ENCODE assay signal across 8 mouse cellular contexts in genomic region chr19:41933179-41934086, GRCm38 (mm10). TPM values are rescaled to one million over a fixed set of nuclear protein-coding genes. Genes with fewer than 3 reads are reported as not detected.
DNase-seq lines count a peak whose midpoint lies in the region; ATAC-seq and TF ChIP-seq lines count a peak whose summit lies in the region.

TSS of gene Exosc1 (minus strand) at chr19:41933423.
TSS of gene Zdhhc16 (plus strand) at chr19:41933480.

- H3K9me3 ChIP-seq in embryonic facial prominence, embryonic 13.5 days, result no peaks in the 10 kb centered on the region
- H3K9me3 ChIP-seq in limb, embryonic 12.5 days, result no peaks in the 10 kb centered on the region
- no peaks in the 10 kb centered on the region for H3K9me3 ChIP-seq in midbrain, embryonic 15.5 days

- H3K4me2 ChIP-seq in embryonic facial prominence, embryonic 13.5 days, result peak within 1 kb of the TSS; percentile 93
- peak within 1 kb of the TSS; percentile 76 for H3K4me2 ChIP-seq in limb, embryonic 12.5 days
- H3K4me2 ChIP-seq in midbrain, embryonic 15.5 days, result peak within 1 kb of the TSS; percentile 97

- H3K27ac ChIP-seq in embryonic facial prominence, embryonic 13.5 days, result peak within 1 kb of the TSS; percentile 62
- peak within 1 kb of the TSS; percentile 65 for H3K27ac ChIP-seq in kidney, adult 2 months (ENCODE audit: insufficient read depth, low read depth, low read length)
- H3K27ac ChIP-seq in limb, embryonic 12.5 days, result peak within 1 kb of the TSS; percentile 50; the same call in 1 of the 2 replicates
- H3K27ac ChIP-seq in midbrain, embryonic 15.5 days, result peak within 1 kb of the TSS; percentile 79
- peak within 1 kb of the TSS; percentile 78 for H3K27ac ChIP-seq in spleen, adult 2 months (ENCODE audit: insufficient read depth, low read length)

- H3K36me3 ChIP-seq in embryonic facial prominence, embryonic 13.5 days, result peaks cover 41% of the 10 kb centered on the region
- H3K36me3 ChIP-seq in kidney, adult 2 months (ENCODE audit: control insufficient read depth, insufficient read depth, low read length), result no peaks in the 10 kb centered on the region
- peaks cover 43% of the 10 kb centered on the region for H3K36me3 ChIP-seq in limb, embryonic 12.5 days
- peaks cover 6% of the 10 kb centered on the region; the same call in 1 of the 2 replicates for H3K36me3 ChIP-seq in midbrain, embryonic 15.5 days (replicated peaks)
- peaks cover 6% of the 10 kb centered on the region; the same call in 1 of the 2 replicates for H3K36me3 ChIP-seq in spleen, adult 2 months (ENCODE audit: control insufficient read depth, insufficient read depth, low read length)

- no peak for TF ChIP-seq CTCF in kidney, adult 2 months (conservative IDR thresholded peaks at IDR 0.05; ENCODE audit: insufficient read depth, insufficient read length, low read depth, low read length)
- TF ChIP-seq CTCF in spleen, adult 2 months (IDR thresholded peaks at IDR 0.05; ENCODE audit: extremely low read depth, insufficient read depth, insufficient read length, insufficient replicate concordance), result no peak

- H3K4me3 ChIP-seq in embryonic facial prominence, embryonic 13.5 days, result peak within 1 kb of the TSS; percentile 98
- H3K4me3 ChIP-seq in kidney, adult 2 months (ENCODE audit: insufficient read depth, low read depth, low read length), result peak within 1 kb of the TSS; percentile 96
- peak within 1 kb of the TSS; percentile 92 for H3K4me3 ChIP-seq in limb, embryonic 12.5 days (replicated peaks)
- H3K4me3 ChIP-seq in midbrain, embryonic 15.5 days, result peak within 1 kb of the TSS; percentile 85
- peak within 1 kb of the TSS; percentile 87 for H3K4me3 ChIP-seq in spleen, adult 2 months (ENCODE audit: extremely low read depth, insufficient read depth, insufficient read length)

- DNase-seq in 3134 (ENCODE audit: extremely low read depth, insufficient read length, low spot score), result peak; percentile 94
- peak; percentile 99 for DNase-seq in adrenal gland, postnatal 36 days
- peak; percentile 99 for DNase-seq in heart, adult 18-20 months
- peak; percentile 99 for DNase-seq in kidney, adult 2 months
- peak; percentile 95 to 99 for DNase-seq in spleen, adult 2 months (ENCODE audit: low read depth in 1 of 2, low spot score in 2 of 2)

- TF ChIP-seq POLR2A in kidney, adult 2 months (IDR thresholded peaks at IDR 0.05; ENCODE audit: low read depth, low read length), result no peak
- peak; percentile 74; the same call in 1 of the 2 replicates for TF ChIP-seq POLR2A in spleen, adult 2 months (IDR thresholded peaks at IDR 0.05; ENCODE audit: low read depth, low read length)

- peaks cover 18% of the 10 kb centered on the region for H3K4me1 ChIP-seq in embryonic facial prominence, embryonic 13.5 days
- peaks cover 7% of the 10 kb centered on the region; the same call in 1 of the 2 replicates for H3K4me1 ChIP-seq in kidney, adult 2 months (ENCODE audit: control insufficient read depth, insufficient read depth, low read length)
- peaks cover 19% of the 10 kb centered on the region for H3K4me1 ChIP-seq in limb, embryonic 12.5 days (replicated peaks)
- peaks cover 29% of the 10 kb centered on the region for H3K4me1 ChIP-seq in midbrain, embryonic 15.5 days
- H3K4me1 ChIP-seq in spleen, adult 2 months (ENCODE audit: control insufficient read depth, insufficient read depth, insufficient read length), result peaks cover 3% of the 10 kb centered on the region; the same call in 1 of the 2 replicates

- ATAC-seq in embryonic facial prominence, embryonic 13.5 days (ENCODE audit: insufficient number of reproducible peaks, insufficient read depth, low FRiP score, low TSS enrichment, low read depth), result peak; percentile 99
- peak; percentile 100 for ATAC-seq in limb, embryonic 12.5 days (ENCODE audit: insufficient number of reproducible peaks, insufficient read depth, low FRiP score, low TSS enrichment, low read depth)
- ATAC-seq in midbrain, embryonic 15.5 days (replicated peaks), result peak; percentile 100

- 1% methylated on average over 47 of the region's 47 CpGs for WGBS in embryonic facial prominence, embryonic 13.5 days
- WGBS in kidney, adult 2 months, result 0% methylated on average over 47 of the region's 47 CpGs
- under 1% methylated on average over 47 of the region's 47 CpGs for WGBS in limb, embryonic 12.5 days
- WGBS in midbrain, embryonic 15.5 days, result under 1% methylated on average over 47 of the region's 47 CpGs
- WGBS in spleen, adult 2 months, result under 1% methylated on average over 47 of the region's 47 CpGs

- no peaks in the 10 kb centered on the region for H3K27me3 ChIP-seq in embryonic facial prominence, embryonic 13.5 days
- no peaks in the 10 kb centered on the region for H3K27me3 ChIP-seq in kidney, adult 2 months (replicated peaks; ENCODE audit: control insufficient read depth, insufficient read depth, low read length)
- H3K27me3 ChIP-seq in limb, embryonic 12.5 days, result no peaks in the 10 kb centered on the region
- no peaks in the 10 kb centered on the region for H3K27me3 ChIP-seq in midbrain, embryonic 15.5 days (replicated peaks)
- H3K27me3 ChIP-seq in spleen, adult 2 months (ENCODE audit: control insufficient read depth, insufficient read depth, low read length), result no peaks in the 10 kb centered on the region

- peak within 1 kb of the TSS; percentile 93 for H3K9ac ChIP-seq in embryonic facial prominence, embryonic 13.5 days
- peak within 1 kb of the TSS; percentile 83 for H3K9ac ChIP-seq in limb, embryonic 12.5 days (replicated peaks)
- H3K9ac ChIP-seq in midbrain, embryonic 15.5 days, result peak within 1 kb of the TSS; percentile 86

RNA-seq across cellular contexts. Expression of gene Exosc1, which starts in this region (rescaled TPM):
- total RNA-seq in adrenal gland, postnatal 36 days (2021), result 10 to 100 TPM; 28.3 to 31.7 TPM
- polyA plus RNA-seq in embryonic facial prominence, embryonic 13.5 days (2015; fragmentation: Nextera tagmentation; extraction: Ambion mirVana), result 88.2 and 90.2 TPM in 2 replicates
- total RNA-seq in heart, adult 18-20 months (2021), result 10 to 100 TPM; 11.4 to 13.1 TPM
- 11.8 and 15.2 TPM in 2 replicates for polyA plus RNA-seq in kidney, adult 2 months (2012; rRNA removed)
- 78.5 and 81.9 TPM in 2 replicates for polyA plus RNA-seq in limb, embryonic 12.5 days (2016; fragmentation: Nextera tagmentation; extraction: Ambion mirVana)
- 53.1 and 61.1 TPM in 2 replicates for polyA plus RNA-seq in midbrain, embryonic 15.5 days (2015; fragmentation: Nextera tagmentation; extraction: Ambion mirVana)
- 10.5 and 11.0 TPM in 2 replicates for polyA plus RNA-seq in spleen, adult 2 months (2012; rRNA removed)

RNA-seq across cellular contexts. Expression of gene Zdhhc16, which starts in this region (rescaled TPM):
- 10 to 100 TPM; 30.1 to 30.9 TPM for total RNA-seq in adrenal gland, postnatal 36 days (2021)
- polyA plus RNA-seq in embryonic facial prominence, embryonic 13.5 days (2015; fragmentation: Nextera tagmentation; extraction: Ambion mirVana), result 91.2 and 97.3 TPM in 2 replicates
- 10 to 100 TPM; 12.9 to 14.0 TPM for total RNA-seq in heart, adult 18-20 months (2021)
- polyA plus RNA-seq in kidney, adult 2 months (2012; rRNA removed), result 74.2 and 78.7 TPM in 2 replicates
- polyA plus RNA-seq in limb, embryonic 12.5 days (2016; fragmentation: Nextera tagmentation; extraction: Ambion mirVana), result 87.6 and 93.2 TPM in 2 replicates
- 88.0 and 91.9 TPM in 2 replicates for polyA plus RNA-seq in midbrain, embryonic 15.5 days (2015; fragmentation: Nextera tagmentation; extraction: Ambion mirVana)
- polyA plus RNA-seq in spleen, adult 2 months (2012; rRNA removed), result 68.0 and 74.0 TPM in 2 replicates

Comparison
In these comparisons a context has a peak if more than half of its experiments do, and no peak if none do; other contexts are left out.
1. Peak in every context shown above with its lines: DNase-seq, ATAC-seq, H3K4me3 ChIP-seq and H3K27ac ChIP-seq.